Mouse (Mus musculus) testis, adult 2 months (tissue): ENCODE measurements at regions not wholly inside any gene's neighbourhood (a gene's known extent, or its start where the extent isn't known, plus 50 kb on each side); places are given as distances from the start of the nearest gene placed in this dataset.

Experiments used
- CTCF ChIP-seq: fragments of 200-500 bp; IDR thresholded peaks from 2 replicates; pipeline ENCODE4 v1.5.1; 2012; ENCODE audit warnings: low read depth, mild to moderate bottlenecking, inconsistent platforms, low read length, moderate library complexity; ENCODE audit not compliant: control insufficient read depth, insufficient read depth, insufficient replicate concordance
- POLR2A ChIP-seq: fragments of 200-500 bp; IDR thresholded peaks from 2 replicates; pipeline ENCODE4 v1.6.1; 2012; ENCODE audit warnings: low read depth, mild to moderate bottlenecking, inconsistent platforms, low read length, moderate library complexity; ENCODE audit not compliant: control insufficient read depth

- no peak for TF ChIP-seq POLR2A
- no peak for TF ChIP-seq CTCF
Measured at GRCm38 (mm10) chr1:7414444-7414843, 2606.8 kb downstream of the Gm37988 start.
